Mouse (Mus musculus) liver, adult 2 months (tissue): ENCODE data around the gene Ivl. TPM values are rescaled to one million over a fixed set of nuclear protein-coding genes. Genes with fewer than 3 reads are reported as not detected.

Experiments used
- DNase-seq: peaks from one replicate; pipeline ENCODE4 v3.0.0-alpha.2; 2011; ENCODE audit warnings: low read depth, low spot score; ENCODE audit errors: extremely low read depth
- H3K27ac ChIP-seq: fragments of 200-500 bp; replicated peaks from 2 replicates; pipeline ENCODE4 v1.5.1; 2012; ENCODE audit warnings: low read depth, mild to moderate bottlenecking, control low read depth, inconsistent platforms, low read length; ENCODE audit not compliant: insufficient read depth
- H3K27me3 ChIP-seq: fragments of 200-500 bp; 2 replicates; pipeline ENCODE4 v1.6.1; 2012; ENCODE audit warnings: mild to moderate bottlenecking, moderate library complexity, low read length, inconsistent platforms; ENCODE audit not compliant: control insufficient read depth, insufficient read depth
- H3K36me3 ChIP-seq: fragments of 200-500 bp; 2 replicates; pipeline ENCODE4 v1.6.1; 2012; ENCODE audit warnings: low read length, inconsistent platforms; ENCODE audit not compliant: control insufficient read depth, insufficient read depth
- H3K4me1 ChIP-seq: fragments of 200-500 bp; 2 replicates; pipeline ENCODE4 v1.6.1; 2011; ENCODE audit warnings: low read length; ENCODE audit not compliant: control insufficient read depth, insufficient read depth
- H3K4me3 ChIP-seq: fragments of 200-500 bp; 2 replicates; pipeline ENCODE4 v1.5.1; 2011; ENCODE audit warnings: low read depth, mild to moderate bottlenecking, control low read depth, low read length, moderate library complexity; ENCODE audit not compliant: insufficient read depth
- H3K79me2 ChIP-seq: fragments of 200-500 bp; 2 replicates; pipeline ENCODE4 v1.6.1; 2012; ENCODE audit warnings: inconsistent platforms, mild to moderate bottlenecking, low read length, moderate library complexity; ENCODE audit not compliant: control insufficient read depth, insufficient read depth
- H3K9ac ChIP-seq: fragments of 200-500 bp; 2 replicates; pipeline ENCODE4 v1.6.1; 2012; ENCODE audit warnings: low read depth, mild to moderate bottlenecking, control low read depth, inconsistent platforms, low read length
- CTCF ChIP-seq: fragments of 200-500 bp; IDR thresholded peaks from 2 replicates; pipeline ENCODE4 v1.5.1; 2011; ENCODE audit warnings: low read depth, low read length, control low read depth
- POLR2A ChIP-seq: fragments of 200-500 bp; IDR thresholded peaks from 2 replicates; pipeline ENCODE4 v1.6.1; 2011; ENCODE audit warnings: low read length, control low read depth; ENCODE audit not compliant: insufficient read depth; ENCODE audit errors: extremely low read depth
- WGBS: fragments of 180-500 bp; shearing (Covaris S2); methylation state at CpG from one replicate; pipeline ENCODE4 v1.1.7; 2018; 5-methylcytosine and 5-hydroxymethylcytosine counted together
- polyA plus RNA-seq: library from polyadenylated mRNA; depleted of rRNA; stranded (reverse); fragments of >200 nt; gene quantifications from 2 replicates; pipeline ENCODE4 v1.2.3, GENCODE M21; 2012
- total RNA-seq: library from RNA; depleted of rRNA; stranded (reverse); fragments of >200 nt; gene quantifications from 2 replicates; pipeline ENCODE4 v1.2.3, GENCODE M21; 2014

The Ivl gene
- total and polyA plus RNA-seq, 2 experiments: not detected

GRCm38 (mm10) chr3:92599973-92600372 is 26.4 kb upstream of the Ivl start:
- no peak overlapping the region for H3K9ac ChIP-seq
- no peaks in the 10 kb centered on the region for H3K36me3 ChIP-seq
- H3K27ac ChIP-seq: no peak overlapping the region
- H3K27me3 ChIP-seq: no peaks in the 10 kb centered on the region
- no peaks in the 10 kb centered on the region for H3K4me1 ChIP-seq
- DNase-seq: no peak
- no peak overlapping the region for H3K4me3 ChIP-seq
- no peaks in the 10 kb centered on the region for H3K79me2 ChIP-seq
- TF ChIP-seq CTCF (no peak), POLR2A (no peak)

- Histone ChIP-seq H3K9ac (no peak overlapping the region), H3K27ac (no peak overlapping the region), H3K36me3 (no peaks in the 10 kb centered on the region), H3K4me1 (no peaks in the 10 kb centered on the region), H3K79me2 (no peaks in the 10 kb centered on the region), H3K27me3 (no peaks in the 10 kb centered on the region), H3K4me3 (no peak overlapping the region)
- 89% methylated on average over 2 of the region's 2 CpGs for WGBS
- no peak for DNase-seq
- no peak for TF ChIP-seq CTCF
- no peak for TF ChIP-seq POLR2A
Measured at GRCm38 (mm10) chr3:92598429-92598828, 24.9 kb upstream of the Ivl start.

GRCm38 (mm10) chr3:92588858-92589257 is 15.3 kb upstream of the Ivl start, which contains the start of gene Smcp:
Smcp (minus strand) TSS chr3:92588997.
- DNase-seq: peak; percentile 35
- H3K4me3 ChIP-seq: no peak within 1 kb of the TSS
- no peak within 1 kb of the TSS for H3K27ac ChIP-seq
- H3K9ac ChIP-seq: no peak within 1 kb of the TSS
- TF ChIP-seq POLR2A: no peak
- TF ChIP-seq CTCF: no peak
- H3K79me2 ChIP-seq: no peaks in the 10 kb centered on the region
- no peaks in the 10 kb centered on the region for H3K36me3 ChIP-seq
- no peaks in the 10 kb centered on the region for H3K27me3 ChIP-seq
- no peaks in the 10 kb centered on the region; the same call in 1 of the 2 replicates for H3K4me1 ChIP-seq
- 89% methylated on average over 1 of the region's 1 CpGs for WGBS

GRCm38 (mm10) chr3:92587190-92587589 is 13.7 kb upstream of the Ivl start:
- 28% methylated on average over 3 of the region's 3 CpGs for WGBS
- Histone ChIP-seq H3K36me3 (no peaks in the 10 kb centered on the region), H3K9ac (no peak overlapping the region), H3K4me1 (no peaks in the 10 kb centered on the region; the same call in 1 of the 2 replicates), H3K79me2 (no peaks in the 10 kb centered on the region), H3K27ac (no peak overlapping the region), H3K4me3 (no peak overlapping the region), H3K27me3 (no peaks in the 10 kb centered on the region)
- DNase-seq: peak; percentile 28
- no peak for TF ChIP-seq POLR2A
- TF ChIP-seq CTCF: no peak

GRCm38 (mm10) chr3:92585055-92585454 is 11.5 kb upstream of the Ivl start:
- Histone ChIP-seq H3K27ac (no peak overlapping the region), H3K36me3 (no peaks in the 10 kb centered on the region), H3K4me1 (no peaks in the 10 kb centered on the region; the same call in 1 of the 2 replicates), H3K9ac (no peak overlapping the region), H3K4me3 (no peak overlapping the region), H3K79me2 (no peaks in the 10 kb centered on the region), H3K27me3 (no peaks in the 10 kb centered on the region)
- WGBS: 70% methylated on average over 1 of the region's 1 CpGs
- DNase-seq: no peak
- no peak for TF ChIP-seq CTCF
- TF ChIP-seq POLR2A: no peak

- Histone ChIP-seq H3K4me3 (no peak overlapping the region), H3K79me2 (no peaks in the 10 kb centered on the region), H3K27me3 (no peaks in the 10 kb centered on the region), H3K27ac (no peak overlapping the region), H3K9ac (no peak overlapping the region), H3K4me1 (peaks cover 4% of the 10 kb centered on the region), H3K36me3 (no peaks in the 10 kb centered on the region)
- no peak for TF ChIP-seq POLR2A
- TF ChIP-seq CTCF: no peak
- 80% methylated on average over 3 of the region's 3 CpGs for WGBS
- DNase-seq: no peak
Measured at GRCm38 (mm10) chr3:92583164-92583826, 9.8 kb upstream of the Ivl start.
